Mouse (Mus musculus) embryo, embryonic 11 days (tissue): ENCODE measurements at regions not wholly inside any gene's neighbourhood (a gene's known extent, or its start where the extent isn't known, plus 50 kb on each side); places are given as distances from the start of the nearest gene placed in this dataset.
"Not testable (repeated sequence)": the region's sequence is repeated elsewhere in the genome, so short reads cannot be mapped to it uniquely, and the experiment has no call there.

ENCODE experiments used
- DNase-seq: peaks from one replicate; pipeline ENCODE4 v3.0.0-alpha.2; 2015

GRCm38 (mm10) chr12:64788761-64789160 is 128.9 kb upstream of the Gm527 start:
- no peak for DNase-seq

GRCm38 (mm10) chr12:64808492-64808891 is 109.2 kb upstream of the Gm527 start:
- not testable (repeated sequence) for DNase-seq

- no peak for DNase-seq
These were observed 107.6 kb upstream of the Gm527 start for GRCm38 (mm10) chr12:64810081-64810480.

GRCm38 (mm10) chr12:64815871-64816270 is 101.8 kb upstream of the Gm527 start:
- DNase-seq = no peak

GRCm38 (mm10) chr12:64817056-64817810 is 100.5 kb upstream of the Gm527 start:
- DNase-seq = peak; percentile 49

GRCm38 (mm10) chr12:64820722-64821121 is 97.0 kb upstream of the Gm527 start:
- DNase-seq = no peak

GRCm38 (mm10) chr12:64829662-64830249 is 88.0 kb upstream of the Gm527 start:
- DNase-seq = peak; percentile 65

- DNase-seq = peak; percentile 48
These were observed 85.2 kb upstream of the Gm527 start for GRCm38 (mm10) chr12:64832313-64833151.

- DNase-seq = no peak
These were observed 60.0 kb upstream of the Gm527 start for GRCm38 (mm10) chr12:64857709-64858108.
